Comparison of ENCODE assay signal across 19 mouse cellular contexts in genomic region chr5:150654548-150654947, GRCm38 (mm10). TPM values are rescaled to one million over a fixed set of nuclear protein-coding genes. Genes with fewer than 3 reads are reported as not detected.
A peak's percentile ranks its signal among the peaks of the same experiment; 100 is the strongest.
DNase-seq lines count a peak whose midpoint lies in the region; ATAC-seq and TF ChIP-seq lines count a peak whose summit lies in the region.
"Had no signal": no experiment of that assay in that cellular context is flagged by ENCODE, and none has a peak within 500 bp of the region (broad histone marks: within the 10 kb centered on the region; RNA-seq: fewer than 3 reads in every experiment).

No protein-coding gene starts in this region.

- TF ChIP-seq EP300 in lung, postnatal 0 days (IDR thresholded peaks at IDR 0.05) = no peak

- no peak overlapping the region for H3K9ac ChIP-seq in lung, postnatal 0 days (replicated peaks; ENCODE audit: low read depth)
- H3K9ac ChIP-seq: embryonic facial prominence, embryonic 12.5 days; forebrain, embryonic 13.5 days; forebrain, embryonic 15.5 days; forebrain, postnatal 0 days had no signal

- H3K36me3 ChIP-seq in lung, postnatal 0 days (ENCODE audit: insufficient read depth, low read length) = no peaks in the 10 kb centered on the region

- peaks cover 4% of the 10 kb centered on the region; the same call in 1 of the 2 replicates for H3K4me1 ChIP-seq in lung, postnatal 0 days (ENCODE audit: insufficient read depth, low read depth, low read length)
- H3K4me1 ChIP-seq: embryonic facial prominence, embryonic 10.5 days; embryonic facial prominence, embryonic 12.5 days had no signal

- H3K4me2 ChIP-seq in lung, postnatal 0 days (replicated peaks; ENCODE audit: low read depth, low read length) = no peak overlapping the region
- H3K4me2 ChIP-seq: embryonic facial prominence, embryonic 12.5 days; forebrain, embryonic 13.5 days; forebrain, embryonic 15.5 days had no signal

- DNase-seq in layer of hippocampus, adult 2 months (ENCODE audit: low spot score in 2 of 2) = no peak
- no peak for DNase-seq in layer of hippocampus, postnatal 25 days (ENCODE audit: extremely low spot score in 1 of 2, low spot score in 1 of 2)
- DNase-seq in lung, postnatal 0 days (ENCODE audit: low spot score) = peak; percentile 17
- no peak for DNase-seq in lung, adult 18-20 months
- DNase-seq: adrenal gland, adult 8-10 months; adrenal gland, postnatal 14 days; adrenal gland, postnatal 36 days; cerebellum, adult 11-12 months; cerebellum, adult 2 months; cerebellum, adult 9-10 months; cerebellum, postnatal 10 days; cerebellum, postnatal 25 days; forebrain, postnatal 0 days had no signal

- peak; percentile 24; the same call in 1 of the 2 replicates for TF ChIP-seq CTCF in layer of hippocampus, adult 2 months (conservative IDR thresholded peaks at IDR 0.05)
- no peak for TF ChIP-seq CTCF in lung, postnatal 0 days (IDR thresholded peaks at IDR 0.05)

- H3K4me3 ChIP-seq in layer of hippocampus, adult 2 months = no peak overlapping the region
- H3K4me3 ChIP-seq in lung, postnatal 0 days (ENCODE audit: low read depth, low read length) = no peak overlapping the region
- H3K4me3 ChIP-seq: embryonic facial prominence, embryonic 10.5 days; embryonic facial prominence, embryonic 12.5 days; forebrain, embryonic 13.5 days; forebrain, embryonic 15.5 days had no signal

- H3K27ac ChIP-seq in layer of hippocampus, adult 2 months = no peak overlapping the region
- no peak overlapping the region for H3K27ac ChIP-seq in lung, postnatal 0 days (ENCODE audit: low read length)
- H3K27ac ChIP-seq: embryonic facial prominence, embryonic 10.5 days; embryonic facial prominence, embryonic 12.5 days; forebrain, embryonic 13.5 days; forebrain, embryonic 15.5 days had no signal

- H3K9me3 ChIP-seq in lung, postnatal 0 days (ENCODE audit: low read length) = no peaks in the 10 kb centered on the region
- H3K9me3 ChIP-seq: embryonic facial prominence, embryonic 10.5 days; embryonic facial prominence, embryonic 12.5 days; forebrain, embryonic 13.5 days; forebrain, embryonic 15.5 days had no signal

- H3K27me3 ChIP-seq in lung, postnatal 0 days (replicated peaks; ENCODE audit: insufficient read depth, low read length) = no peaks in the 10 kb centered on the region
- H3K27me3 ChIP-seq: embryonic facial prominence, embryonic 12.5 days; forebrain, embryonic 13.5 days; forebrain, embryonic 15.5 days had no signal

- peak; percentile 53 for ATAC-seq in lung, postnatal 0 days
- no peak for ATAC-seq in granulocyte monocyte progenitor cell, adult 5-6 weeks (replicated peaks; ENCODE audit: poor library complexity, severe bottlenecking)
- ATAC-seq: activated CD4-positive, CD25-positive, alpha-beta regulatory T cell, adult 4 months; forebrain, embryonic 13.5 days; forebrain, embryonic 15.5 days; forebrain, postnatal 0 days had no signal

RNA-seq across cellular contexts. Expression of gene N4bp2l2, which starts 11.4 kb away (rescaled TPM):
- 10 to 100 TPM; 88.2 to 89.9 TPM for total RNA-seq in layer of hippocampus, adult 2 months (2021)
- total RNA-seq in layer of hippocampus, postnatal 25 days (2021) = 10 to 100 TPM; 75.6 to 79.6 TPM
- 36.7 and 37.1 TPM in 2 replicates for polyA plus RNA-seq in lung, postnatal 0 days (2015; fragmentation: Nextera tagmentation; extraction: Ambion mirVana)
- 73.5 and 80.6 TPM in 2 replicates for total RNA-seq in granulocyte monocyte progenitor cell, adult 5-6 weeks (2014; fragmentation: Nextera tagmentation)
- total RNA-seq in granulocyte monocyte progenitor cell, adult 5-6 weeks (2017) = 96.2 and 105 TPM in 2 replicates

RNA-seq across cellular contexts. Expression of gene Pds5b, which starts 19.0 kb away (rescaled TPM):
- 10 to 100 TPM; 77.4 to 89.3 TPM for total RNA-seq in layer of hippocampus, adult 2 months (2021)
- 10 to 100 TPM; 70.4 to 80.4 TPM for total RNA-seq in layer of hippocampus, postnatal 25 days (2021)
- 10.2 and 13.6 TPM in 2 replicates for polyA plus RNA-seq in lung, postnatal 0 days (2015; fragmentation: Nextera tagmentation; extraction: Ambion mirVana)
- 52.8 and 56.1 TPM in 2 replicates for total RNA-seq in granulocyte monocyte progenitor cell, adult 5-6 weeks (2014; fragmentation: Nextera tagmentation)
- 39.5 and 48.1 TPM in 2 replicates for total RNA-seq in granulocyte monocyte progenitor cell, adult 5-6 weeks (2017)

RNA-seq across cellular contexts. Expression of gene N4bp2l1, which starts 57.6 kb away (rescaled TPM):
- 10 to 100 TPM; 55.5 to 57.0 TPM for total RNA-seq in layer of hippocampus, adult 2 months (2021)
- 10 to 100 TPM; 47.3 to 57.2 TPM for total RNA-seq in layer of hippocampus, postnatal 25 days (2021)
- 14.0 and 15.2 TPM in 2 replicates for polyA plus RNA-seq in lung, postnatal 0 days (2015; fragmentation: Nextera tagmentation; extraction: Ambion mirVana)
- total RNA-seq in granulocyte monocyte progenitor cell, adult 5-6 weeks (2014; fragmentation: Nextera tagmentation) = 28.9 and 31.4 TPM in 2 replicates
- 28.8 and 29.7 TPM in 2 replicates for total RNA-seq in granulocyte monocyte progenitor cell, adult 5-6 weeks (2017)
